Mouse (Mus musculus): Measurements from ENCODE around the gene Fut8. TPM values are rescaled to one million over a fixed set of nuclear protein-coding genes. Genes with fewer than 3 reads are reported as not detected.
A peak's percentile ranks its signal among the peaks of the same experiment; 100 is the strongest.

Fut8 gene
- 15.2 and 16.3 TPM in 2 replicates for polyA plus RNA-seq (2014; fragmentation: Nextera tagmentation; extraction: Ambion mirVana)

DNA sequence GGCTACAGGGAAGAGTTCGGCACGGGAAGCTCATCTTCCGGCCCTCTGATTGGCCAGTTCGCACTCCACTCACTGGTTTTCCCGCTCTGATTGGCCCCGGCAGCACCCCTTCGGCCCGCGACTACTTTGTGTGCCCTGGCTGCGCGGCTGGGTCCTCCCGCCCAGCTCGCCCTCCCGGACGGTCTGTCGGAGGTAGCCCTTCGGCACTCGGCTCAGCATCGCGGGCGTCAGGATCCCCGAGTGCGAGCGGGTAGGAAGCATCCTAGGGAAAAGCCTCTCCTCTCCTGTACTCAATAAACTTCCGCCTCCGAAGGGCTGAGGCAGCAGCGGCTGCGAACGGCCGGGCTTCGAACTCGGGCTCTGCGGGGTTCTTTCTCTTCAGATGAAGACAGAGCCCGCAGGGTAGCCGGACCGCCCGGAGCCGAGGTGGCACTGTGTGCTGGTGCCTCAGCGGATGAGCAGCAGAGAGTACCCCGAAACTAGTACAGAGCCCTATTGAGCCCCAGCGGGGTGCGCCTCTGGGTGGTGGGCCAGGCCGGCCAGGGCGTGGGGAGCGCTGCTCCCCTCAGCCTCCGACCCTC is at the start of gene Fut8:
TSS of gene Fut8 (plus strand) at position 176 of the 581 bp plus-strand sequence.
- 0% methylated on average over 46 of the region's 46 CpGs for WGBS
- Histone ChIP-seq H3K27me3 (ENCODE audit: control insufficient read depth, insufficient read depth, low read length) (no peaks in the 10 kb centered on the region), H3K9me3 (ENCODE audit: control insufficient read depth, low read length) (no peaks in the 10 kb centered on the region), H3K36me3 (ENCODE audit: control insufficient read depth, insufficient read depth, low read length) (no peaks in the 10 kb centered on the region), H3K27ac (replicated peaks in 1 of 2; ENCODE audit: control insufficient read depth in 1 of 2, insufficient read depth in 1 of 2, low read depth in 2 of 2, low read length in 2 of 2) (peak within 1 kb of the TSS; percentile 81 to 87), H3K4me1 (ENCODE audit: control insufficient read depth in 2 of 2, insufficient read depth in 2 of 2, low read length in 2 of 2) (no peaks in the 10 kb centered on the region), H3K4me2 (ENCODE audit: low read length) (peak within 1 kb of the TSS; percentile 97), H3K9ac (ENCODE audit: low read length) (peak within 1 kb of the TSS; percentile 91), H3K4me3 (ENCODE audit: control insufficient read depth in 1 of 2, insufficient read depth in 1 of 2, low read depth in 1 of 2, low read length in 2 of 2) (peak within 1 kb of the TSS; percentile 95)
- peak; percentile 83 for ATAC-seq (ENCODE audit: insufficient number of reproducible peaks, insufficient read depth, low FRiP score, low read depth)

GRCm38 (mm10) chr12:77189161-77189560 is 48.8 kb upstream of the Fut8 start:
- no peaks in the 10 kb centered on the region for H3K9me3 ChIP-seq (ENCODE audit: control insufficient read depth, low read length)
- no peak for ATAC-seq (ENCODE audit: insufficient number of reproducible peaks, insufficient read depth, low FRiP score, low read depth)
- no peak overlapping the region for H3K27ac ChIP-seq (replicated peaks in 1 of 2; ENCODE audit: control insufficient read depth in 1 of 2, insufficient read depth in 1 of 2, low read depth in 2 of 2, low read length in 2 of 2)
- no peaks in the 10 kb centered on the region for H3K36me3 ChIP-seq (ENCODE audit: control insufficient read depth, insufficient read depth, low read length)
- no peak overlapping the region for H3K9ac ChIP-seq (ENCODE audit: low read length)
- H3K4me3 ChIP-seq (ENCODE audit: control insufficient read depth in 1 of 2, insufficient read depth in 1 of 2, low read depth in 1 of 2, low read length in 2 of 2), result no peak overlapping the region
- WGBS, result 56% methylated on average over 4 of the region's 4 CpGs
- H3K4me2 ChIP-seq (ENCODE audit: low read length), result no peak overlapping the region
- peaks cover 5 to 9% of the 10 kb centered on the region in 2 experiments; a peak in 2 of 4 replicates for H3K4me1 ChIP-seq (ENCODE audit: control insufficient read depth in 2 of 2, insufficient read depth in 2 of 2, low read length in 2 of 2)
- H3K27me3 ChIP-seq (ENCODE audit: control insufficient read depth, insufficient read depth, low read length), result no peaks in the 10 kb centered on the region

- WGBS, result 85% methylated on average over 3 of the region's 3 CpGs
- H3K4me1 ChIP-seq (ENCODE audit: control insufficient read depth in 2 of 2, insufficient read depth in 2 of 2, low read length in 2 of 2), result peaks cover 5 to 9% of the 10 kb centered on the region in 2 experiments; a peak in 2 of 4 replicates
- no peak for ATAC-seq (ENCODE audit: insufficient number of reproducible peaks, insufficient read depth, low FRiP score, low read depth)
- no peak overlapping the region for H3K27ac ChIP-seq (replicated peaks in 1 of 2; ENCODE audit: control insufficient read depth in 1 of 2, insufficient read depth in 1 of 2, low read depth in 2 of 2, low read length in 2 of 2)
- no peaks in the 10 kb centered on the region for H3K9me3 ChIP-seq (ENCODE audit: control insufficient read depth, low read length)
- H3K4me3 ChIP-seq (ENCODE audit: control insufficient read depth in 1 of 2, insufficient read depth in 1 of 2, low read depth in 1 of 2, low read length in 2 of 2), result no peak overlapping the region
- H3K9ac ChIP-seq (ENCODE audit: low read length), result no peak overlapping the region
- H3K36me3 ChIP-seq (ENCODE audit: control insufficient read depth, insufficient read depth, low read length), result no peaks in the 10 kb centered on the region
- no peaks in the 10 kb centered on the region for H3K27me3 ChIP-seq (ENCODE audit: control insufficient read depth, insufficient read depth, low read length)
- no peak overlapping the region for H3K4me2 ChIP-seq (ENCODE audit: low read length)
These were observed 47.9 kb upstream of the Fut8 start for GRCm38 (mm10) chr12:77189933-77190446.

DNA sequence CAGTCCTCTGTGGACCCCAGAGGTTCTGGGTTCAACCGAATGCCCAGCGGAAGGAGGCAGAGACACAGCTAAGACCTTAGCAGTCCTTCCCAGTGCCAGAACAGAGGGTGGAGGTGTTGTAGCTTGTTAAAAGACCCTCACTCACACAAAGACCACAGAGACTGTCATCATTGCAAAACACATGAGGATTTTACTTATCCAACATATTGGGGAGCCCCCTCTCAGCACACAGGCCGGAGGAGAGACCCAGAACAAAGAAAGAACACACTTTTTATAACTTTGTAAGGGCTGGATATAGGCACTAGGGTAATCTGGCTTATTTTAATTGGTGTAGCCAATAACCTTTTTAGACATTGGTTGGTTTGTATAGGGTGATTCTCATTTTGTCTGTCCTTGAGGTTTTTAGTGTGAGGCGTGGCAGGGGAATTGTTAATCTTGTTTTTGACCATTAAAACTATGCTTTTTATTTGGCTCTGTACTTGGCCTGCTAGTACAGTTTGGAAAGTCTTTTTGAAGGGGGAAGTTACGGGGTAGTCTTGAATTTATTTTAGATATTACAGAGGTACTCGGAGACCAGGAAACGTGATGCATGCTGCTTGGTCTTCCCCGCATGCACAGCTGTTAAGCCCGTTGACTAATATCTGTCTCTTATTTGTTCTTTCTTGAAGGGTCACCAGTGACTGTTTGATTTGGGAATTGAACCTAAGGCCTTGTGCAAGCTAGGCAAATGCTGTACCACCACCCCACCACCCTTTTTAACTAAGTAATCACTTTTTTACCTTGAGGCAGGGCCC is 46.2 kb upstream of the Fut8 start:
- Histone ChIP-seq H3K4me3 (ENCODE audit: control insufficient read depth in 1 of 2, insufficient read depth in 1 of 2, low read depth in 1 of 2, low read length in 2 of 2) (no peak overlapping the region), H3K9ac (ENCODE audit: low read length) (no peak overlapping the region), H3K27ac (replicated peaks in 1 of 2; ENCODE audit: control insufficient read depth in 1 of 2, insufficient read depth in 1 of 2, low read depth in 2 of 2, low read length in 2 of 2) (no peak overlapping the region), H3K36me3 (ENCODE audit: control insufficient read depth, insufficient read depth, low read length) (no peaks in the 10 kb centered on the region), H3K9me3 (ENCODE audit: control insufficient read depth, low read length) (no peaks in the 10 kb centered on the region), H3K27me3 (ENCODE audit: control insufficient read depth, insufficient read depth, low read length) (no peaks in the 10 kb centered on the region), H3K4me1 (ENCODE audit: control insufficient read depth in 2 of 2, insufficient read depth in 2 of 2, low read length in 2 of 2) (peaks cover 5 to 9% of the 10 kb centered on the region in 2 experiments; a peak in 2 of 4 replicates), H3K4me2 (ENCODE audit: low read length) (no peak overlapping the region)
- no peak for ATAC-seq (ENCODE audit: insufficient number of reproducible peaks, insufficient read depth, low FRiP score, low read depth)
- 93% methylated on average over 9 of the region's 9 CpGs for WGBS

DNA sequence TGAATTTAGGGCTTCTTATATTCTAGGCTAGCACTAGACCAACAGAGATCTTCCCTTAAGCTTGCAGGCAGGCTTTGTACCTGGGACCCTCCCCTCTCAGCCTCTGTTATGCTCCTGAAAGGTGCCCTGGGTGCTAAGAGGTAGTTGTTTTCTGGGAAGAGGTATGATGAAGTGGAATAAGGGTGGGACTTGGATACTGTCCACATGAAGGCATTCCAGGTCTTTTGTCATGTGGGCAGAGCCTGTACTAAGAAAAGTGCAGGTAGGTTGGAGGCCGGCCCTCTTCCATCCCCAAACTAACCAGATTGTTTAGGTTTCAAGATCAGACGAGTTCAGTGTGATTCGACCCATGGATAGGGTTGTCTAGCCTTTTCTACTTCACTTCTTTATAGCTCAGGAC is 45.2 kb upstream of the Fut8 start:
- H3K4me3 ChIP-seq (ENCODE audit: control insufficient read depth in 1 of 2, insufficient read depth in 1 of 2, low read depth in 1 of 2, low read length in 2 of 2), result no peak overlapping the region

DNA sequence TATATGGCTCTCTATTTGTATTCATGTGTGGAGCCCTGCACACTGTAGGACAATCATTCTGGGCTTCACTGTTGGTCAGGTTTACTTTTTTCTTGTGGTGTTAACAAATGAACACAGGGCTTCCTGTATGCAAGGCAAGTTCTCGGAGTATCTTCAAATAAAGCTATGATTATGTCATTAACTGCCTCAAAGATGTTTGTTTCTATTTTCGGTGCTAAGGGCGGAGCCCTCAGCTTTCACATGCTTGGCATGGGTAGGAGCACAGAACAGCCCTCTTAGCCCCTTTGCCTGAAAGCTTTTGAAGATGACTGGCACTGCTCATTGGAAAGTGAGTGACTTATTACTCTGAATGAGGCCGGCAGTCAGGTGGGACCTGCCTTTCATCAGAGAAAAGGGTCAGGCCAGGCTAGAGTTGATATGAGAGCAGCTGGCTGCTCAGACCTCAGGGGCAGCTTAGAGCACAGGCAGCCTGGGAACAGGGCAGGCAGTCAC is 44.7 kb upstream of the Fut8 start:
- WGBS, result 29% methylated on average over 4 of the region's 4 CpGs
- ATAC-seq (ENCODE audit: insufficient number of reproducible peaks, insufficient read depth, low FRiP score, low read depth), result 0 out of 2 replicates have a peak, but pooled peaks have one; percentile 39
- no peak overlapping the region; a peak in 1 of 4 replicates for H3K27ac ChIP-seq (replicated peaks in 1 of 2; ENCODE audit: control insufficient read depth in 1 of 2, insufficient read depth in 1 of 2, low read depth in 2 of 2, low read length in 2 of 2)

More for the DNA sequence above, 45.2 kb upstream of the Fut8 start:
- peaks cover 5 to 9% of the 10 kb centered on the region in 2 experiments; a peak in 2 of 4 replicates for H3K4me1 ChIP-seq (ENCODE audit: control insufficient read depth in 2 of 2, insufficient read depth in 2 of 2, low read length in 2 of 2)
- H3K4me2 ChIP-seq (ENCODE audit: low read length), result no peak overlapping the region
- H3K27ac ChIP-seq (replicated peaks in 1 of 2; ENCODE audit: control insufficient read depth in 1 of 2, insufficient read depth in 1 of 2, low read depth in 2 of 2, low read length in 2 of 2), result peak overlapping the region in 1 of 2 experiments; percentile 20; a peak in 2 of 4 replicates
- H3K36me3 ChIP-seq (ENCODE audit: control insufficient read depth, insufficient read depth, low read length), result no peaks in the 10 kb centered on the region
- H3K27me3 ChIP-seq (ENCODE audit: control insufficient read depth, insufficient read depth, low read length), result no peaks in the 10 kb centered on the region
- ATAC-seq (ENCODE audit: insufficient number of reproducible peaks, insufficient read depth, low FRiP score, low read depth), result no peak
- no peak overlapping the region for H3K9ac ChIP-seq (ENCODE audit: low read length)
- H3K9me3 ChIP-seq (ENCODE audit: control insufficient read depth, low read length), result no peaks in the 10 kb centered on the region
- 76% methylated on average over 3 of the region's 3 CpGs for WGBS

GRCm38 (mm10) chr12:77195044-77195443 is 42.9 kb upstream of the Fut8 start:
- Histone ChIP-seq H3K9me3 (ENCODE audit: control insufficient read depth, low read length) (no peaks in the 10 kb centered on the region), H3K4me1 (ENCODE audit: control insufficient read depth in 2 of 2, insufficient read depth in 2 of 2, low read length in 2 of 2) (peaks cover 5 to 9% of the 10 kb centered on the region in 2 experiments; a peak in 2 of 4 replicates), H3K4me3 (ENCODE audit: control insufficient read depth in 1 of 2, insufficient read depth in 1 of 2, low read depth in 1 of 2, low read length in 2 of 2) (no peak overlapping the region), H3K36me3 (ENCODE audit: control insufficient read depth, insufficient read depth, low read length) (no peaks in the 10 kb centered on the region), H3K9ac (ENCODE audit: low read length) (no peak overlapping the region), H3K27ac (replicated peaks in 1 of 2; ENCODE audit: control insufficient read depth in 1 of 2, insufficient read depth in 1 of 2, low read depth in 2 of 2, low read length in 2 of 2) (no peak overlapping the region), H3K4me2 (ENCODE audit: low read length) (no peak overlapping the region), H3K27me3 (ENCODE audit: control insufficient read depth, insufficient read depth, low read length) (no peaks in the 10 kb centered on the region)
- 75% methylated on average over 2 of the region's 2 CpGs for WGBS
- ATAC-seq (ENCODE audit: insufficient number of reproducible peaks, insufficient read depth, low FRiP score, low read depth), result no peak

More for the DNA sequence above, 44.7 kb upstream of the Fut8 start:
- Histone ChIP-seq H3K9me3 (ENCODE audit: control insufficient read depth, low read length) (no peaks in the 10 kb centered on the region), H3K36me3 (ENCODE audit: control insufficient read depth, insufficient read depth, low read length) (no peaks in the 10 kb centered on the region), H3K4me1 (ENCODE audit: control insufficient read depth in 2 of 2, insufficient read depth in 2 of 2, low read length in 2 of 2) (peaks cover 5 to 9% of the 10 kb centered on the region in 2 experiments; a peak in 2 of 4 replicates), H3K4me3 (ENCODE audit: control insufficient read depth in 1 of 2, insufficient read depth in 1 of 2, low read depth in 1 of 2, low read length in 2 of 2) (no peak overlapping the region), H3K9ac (ENCODE audit: low read length) (no peak overlapping the region), H3K4me2 (ENCODE audit: low read length) (no peak overlapping the region), H3K27me3 (ENCODE audit: control insufficient read depth, insufficient read depth, low read length) (no peaks in the 10 kb centered on the region)

Measured in heart, embryonic 14.5 days (tissue).